Mouse (Mus musculus): ENCODE data around the gene Usp18. TPM values are rescaled to one million over a fixed set of nuclear protein-coding genes. Genes with fewer than 3 reads are reported as not detected.

The Usp18 gene
- total and polyA plus RNA-seq, 2 experiments from 2014 or later = 2.5 to 3.4 TPM

DNA sequence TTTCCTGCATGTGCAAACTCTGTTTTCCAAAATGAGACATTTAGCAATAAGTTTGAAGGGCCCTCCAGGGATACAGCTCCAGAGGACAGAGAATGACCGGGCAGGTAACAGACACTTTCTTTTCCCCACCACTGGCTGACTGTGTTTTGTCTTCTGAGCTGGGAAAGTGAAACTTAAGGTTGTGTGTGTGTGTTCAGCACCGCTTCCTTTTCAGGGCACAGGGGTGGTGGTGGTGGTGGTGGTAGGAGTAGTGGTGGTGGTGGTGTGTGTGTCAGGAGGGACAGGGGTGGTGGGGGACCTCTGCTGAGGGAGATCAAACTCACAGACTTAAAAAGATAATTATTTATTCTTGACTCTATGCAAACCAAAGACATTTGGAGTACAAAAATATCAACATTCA lies 3.9 kb upstream of the Usp18 start:
- Histone ChIP-seq H3K4me3 (ENCODE audit: low read depth, low read length) (no peak overlapping the region), H3K36me3 (ENCODE audit: insufficient read depth) (no peaks in the 10 kb centered on the region), H3K4me2 (ENCODE audit: low read depth) (no peak overlapping the region), H3K9me3 (ENCODE audit: low read length) (no peaks in the 10 kb centered on the region), H3K27ac (ENCODE audit: low read depth, low read length) (no peak overlapping the region), H3K4me1 (ENCODE audit: insufficient read depth) (no peaks in the 10 kb centered on the region), H3K27me3 (ENCODE audit: insufficient read depth, low read length) (no peaks in the 10 kb centered on the region), H3K9ac (no peak overlapping the region)
- ATAC-seq (no peak), DNase-seq (no peak)
- TF ChIP-seq CTCF (IDR thresholded peaks at IDR 0.05; ENCODE audit: low read depth) = no peak
- 87% methylated on average over 2 of the region's 2 CpGs for WGBS

DNA sequence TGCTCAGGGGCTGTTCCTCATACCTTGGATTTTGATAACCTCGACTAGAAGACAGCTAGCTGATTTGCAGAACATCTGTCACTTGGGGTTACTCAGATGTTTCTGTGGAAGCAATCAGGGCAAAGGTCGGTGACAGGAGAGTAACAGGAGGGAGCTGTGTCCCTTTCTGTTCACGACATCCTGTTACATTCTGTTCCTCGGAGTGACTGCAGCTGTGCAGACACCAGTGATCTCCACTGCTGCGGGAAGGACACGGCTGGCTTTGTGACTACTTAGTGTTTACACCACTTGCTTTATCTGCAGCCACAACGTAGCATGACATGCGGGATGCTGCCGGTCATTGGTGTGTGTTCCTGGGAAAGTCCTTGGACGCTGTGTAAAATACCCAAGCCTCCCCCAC lies 2.5 kb upstream of the Usp18 start:
- TF ChIP-seq CTCF (IDR thresholded peaks at IDR 0.05; ENCODE audit: low read depth) = no peak
- Histone ChIP-seq H3K4me3 (ENCODE audit: low read depth, low read length) (no peak overlapping the region), H3K36me3 (ENCODE audit: insufficient read depth) (no peaks in the 10 kb centered on the region), H3K27me3 (ENCODE audit: insufficient read depth, low read length) (no peaks in the 10 kb centered on the region), H3K27ac (ENCODE audit: low read depth, low read length) (no peak overlapping the region), H3K4me2 (ENCODE audit: low read depth) (no peak overlapping the region), H3K9me3 (ENCODE audit: low read length) (no peaks in the 10 kb centered on the region), H3K9ac (no peak overlapping the region), H3K4me1 (ENCODE audit: insufficient read depth) (no peaks in the 10 kb centered on the region)
- WGBS = 75% methylated on average over 10 of the region's 10 CpGs
- no peak for ATAC-seq
- DNase-seq = no peak

DNA sequence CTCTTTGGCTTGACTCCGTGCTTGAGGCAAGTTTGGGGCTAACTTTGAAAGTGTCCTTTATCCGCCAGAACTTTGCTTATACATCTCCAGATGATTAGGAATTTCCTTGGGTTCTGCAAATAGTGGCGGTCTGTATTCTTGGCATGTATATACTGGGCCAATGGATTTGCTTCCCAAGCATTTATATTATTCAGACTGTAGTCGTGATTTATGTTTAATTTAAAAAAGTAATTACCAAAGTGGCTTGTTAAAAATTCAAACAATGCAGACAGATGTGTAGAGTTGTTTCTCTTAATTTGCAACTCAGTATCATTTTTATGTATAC lies 293 bp downstream of the Usp18 start:
- no peaks in the 10 kb centered on the region for H3K4me1 ChIP-seq (ENCODE audit: insufficient read depth)
- H3K27me3 ChIP-seq (ENCODE audit: insufficient read depth, low read length) = no peaks in the 10 kb centered on the region
- peak overlapping the region; percentile 93 for H3K4me2 ChIP-seq (ENCODE audit: low read depth)
- no peak overlapping the region for H3K27ac ChIP-seq (ENCODE audit: low read depth, low read length)
- no peaks in the 10 kb centered on the region for H3K9me3 ChIP-seq (ENCODE audit: low read length)
- peak overlapping the region; percentile 46 for H3K9ac ChIP-seq
- ATAC-seq = no peak
- WGBS = 8% methylated on average over 4 of the region's 4 CpGs
- no peaks in the 10 kb centered on the region for H3K36me3 ChIP-seq (ENCODE audit: insufficient read depth)
- H3K4me3 ChIP-seq (ENCODE audit: low read depth, low read length) = peak overlapping the region; percentile 49
- no peak for TF ChIP-seq CTCF (IDR thresholded peaks at IDR 0.05; ENCODE audit: low read depth)
- no peak for DNase-seq

DNA sequence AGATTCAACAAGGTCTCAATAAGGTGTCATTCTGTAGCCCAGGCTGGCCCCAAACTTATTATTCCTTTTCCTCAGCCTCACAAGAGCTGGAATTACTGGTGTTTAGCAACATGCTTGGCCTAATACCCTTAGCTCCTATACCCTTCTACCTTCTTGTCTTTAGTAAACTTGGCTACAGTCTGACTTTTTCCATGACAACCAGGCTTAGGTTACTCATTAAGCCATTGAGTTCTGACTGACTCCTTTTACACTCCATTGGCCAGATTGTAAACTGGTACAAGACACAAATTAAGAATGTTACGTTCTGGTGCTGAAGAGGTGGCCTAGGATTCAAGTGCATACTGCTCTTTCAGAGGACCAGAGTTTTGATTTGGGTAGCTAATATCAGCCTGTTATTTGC lies 4.7 kb downstream of the Usp18 start:
- WGBS = 58% methylated on average over 1 of the region's 1 CpGs
- no peak for TF ChIP-seq CTCF (IDR thresholded peaks at IDR 0.05; ENCODE audit: low read depth)
- H3K27me3 ChIP-seq (ENCODE audit: insufficient read depth, low read length) = no peaks in the 10 kb centered on the region

DNA sequence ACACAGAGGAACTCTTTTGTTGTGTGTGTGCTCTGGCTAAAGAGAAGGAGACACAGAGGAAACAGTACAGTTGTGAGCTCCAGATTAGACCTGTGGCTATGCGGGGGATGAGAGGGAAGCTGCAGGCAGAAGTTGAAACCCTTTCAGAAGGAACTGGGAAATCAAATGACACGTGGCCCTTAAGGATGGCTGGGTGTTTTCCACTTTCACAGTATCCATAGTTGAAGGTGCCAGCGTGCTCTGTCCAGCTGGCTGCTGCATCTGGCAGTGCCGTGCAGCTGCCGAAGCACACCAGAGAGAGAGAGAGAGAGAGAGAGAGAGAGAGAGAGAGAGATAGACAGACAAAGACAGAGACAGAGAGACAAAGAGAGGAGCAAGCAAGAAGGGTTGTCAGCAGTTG lies 5.5 kb downstream of the Usp18 start:
- Histone ChIP-seq H3K27me3 (ENCODE audit: insufficient read depth, low read length) (no peaks in the 10 kb centered on the region), H3K4me2 (ENCODE audit: low read depth) (no peak overlapping the region), H3K4me3 (ENCODE audit: low read depth, low read length) (no peak overlapping the region), H3K9me3 (ENCODE audit: low read length) (no peaks in the 10 kb centered on the region), H3K36me3 (ENCODE audit: insufficient read depth) (no peaks in the 10 kb centered on the region), H3K9ac (no peak overlapping the region), H3K4me1 (ENCODE audit: insufficient read depth) (no peaks in the 10 kb centered on the region), H3K27ac (ENCODE audit: low read depth, low read length) (no peak overlapping the region)
- no peak for TF ChIP-seq CTCF (IDR thresholded peaks at IDR 0.05; ENCODE audit: low read depth)
- ATAC-seq (no peak), DNase-seq (no peak)
- WGBS = 57% methylated on average over 5 of the region's 5 CpGs

More for the DNA sequence above, 4.7 kb downstream of the Usp18 start:
- H3K9me3 ChIP-seq (ENCODE audit: low read length) = no peaks in the 10 kb centered on the region
- H3K36me3 ChIP-seq (ENCODE audit: insufficient read depth) = no peaks in the 10 kb centered on the region
- ATAC-seq = no peak
- no peak overlapping the region for H3K27ac ChIP-seq (ENCODE audit: low read depth, low read length)
- H3K4me2 ChIP-seq (ENCODE audit: low read depth) = no peak overlapping the region
- no peak overlapping the region for H3K9ac ChIP-seq
- no peak for DNase-seq
- no peak overlapping the region for H3K4me3 ChIP-seq (ENCODE audit: low read depth, low read length)
- H3K4me1 ChIP-seq (ENCODE audit: insufficient read depth) = no peaks in the 10 kb centered on the region

DNA sequence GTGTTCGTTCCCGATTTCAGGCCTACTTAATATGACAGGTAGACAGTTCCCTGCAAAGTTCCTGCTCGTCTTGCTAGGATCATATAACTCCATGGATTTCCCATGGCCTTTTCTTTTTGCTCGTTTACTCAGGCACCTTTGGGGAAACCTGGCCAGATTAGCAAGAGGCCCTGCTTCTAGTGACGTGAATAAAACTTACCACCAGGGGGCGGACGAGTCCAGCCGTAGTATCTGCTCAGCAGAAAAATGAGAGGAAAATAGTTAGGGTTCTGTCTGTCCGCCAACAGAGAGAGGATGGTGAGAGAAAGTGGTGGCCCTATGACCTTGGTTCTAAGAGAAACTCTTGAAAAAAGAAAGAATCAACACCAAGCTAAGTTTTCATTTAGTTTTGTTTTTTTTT lies 14.8 kb downstream of the Usp18 start:
- no peaks in the 10 kb centered on the region for H3K36me3 ChIP-seq (ENCODE audit: insufficient read depth)
- H3K4me3 ChIP-seq (ENCODE audit: low read depth, low read length) = no peak overlapping the region
- TF ChIP-seq CTCF (IDR thresholded peaks at IDR 0.05; ENCODE audit: low read depth) = peak; percentile 83
- H3K27me3 ChIP-seq (ENCODE audit: insufficient read depth, low read length) = no peaks in the 10 kb centered on the region
- H3K27ac ChIP-seq (ENCODE audit: low read depth, low read length) = no peak overlapping the region
- H3K4me2 ChIP-seq (ENCODE audit: low read depth) = no peak overlapping the region
- no peaks in the 10 kb centered on the region for H3K4me1 ChIP-seq (ENCODE audit: insufficient read depth)
- DNase-seq (peak; percentile 81), ATAC-seq (peak; percentile 43; the same call in 1 of the 2 replicates)
- 0 out of 2 replicates have a peak, but pooled peaks cover 3% of the 10 kb centered on the region for H3K9me3 ChIP-seq (ENCODE audit: low read length)
- H3K9ac ChIP-seq = no peak overlapping the region
- WGBS = 31% methylated on average over 9 of the region's 9 CpGs

DNA sequence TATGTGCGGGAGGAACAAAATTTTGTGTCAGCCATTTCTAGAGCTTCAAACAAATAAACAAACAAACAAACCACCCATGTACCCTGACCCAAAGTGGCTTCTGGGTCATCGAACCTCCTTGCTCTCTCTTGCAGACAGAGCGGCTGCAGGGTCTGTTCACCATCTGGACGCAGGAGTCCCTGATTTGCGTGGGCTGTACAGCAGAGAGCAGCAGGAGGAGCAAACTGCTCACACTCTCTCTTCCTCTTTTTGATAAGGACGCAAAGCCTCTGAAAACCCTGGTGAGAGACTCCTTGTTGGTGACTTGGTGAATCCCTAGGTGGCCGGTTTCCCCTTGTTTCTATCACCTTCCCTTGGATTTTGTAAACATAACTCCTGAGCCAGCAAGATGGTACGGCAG lies 15.5 kb downstream of the Usp18 start:
- DNase-seq (no peak), ATAC-seq (no peak)
- no peak overlapping the region for H3K4me2 ChIP-seq (ENCODE audit: low read depth)
- no peaks in the 10 kb centered on the region for H3K27me3 ChIP-seq (ENCODE audit: insufficient read depth, low read length)
- H3K9ac ChIP-seq = no peak overlapping the region
- 86% methylated on average over 8 of the region's 8 CpGs for WGBS
- H3K4me1 ChIP-seq (ENCODE audit: insufficient read depth) = no peaks in the 10 kb centered on the region
- no peak overlapping the region for H3K4me3 ChIP-seq (ENCODE audit: low read depth, low read length)
- H3K9me3 ChIP-seq (ENCODE audit: low read length) = 0 out of 2 replicates have a peak, but pooled peaks cover 3% of the 10 kb centered on the region
- H3K36me3 ChIP-seq (ENCODE audit: insufficient read depth) = no peaks in the 10 kb centered on the region
- TF ChIP-seq CTCF (IDR thresholded peaks at IDR 0.05; ENCODE audit: low read depth) = no peak
- H3K27ac ChIP-seq (ENCODE audit: low read depth, low read length) = no peak overlapping the region

DNA sequence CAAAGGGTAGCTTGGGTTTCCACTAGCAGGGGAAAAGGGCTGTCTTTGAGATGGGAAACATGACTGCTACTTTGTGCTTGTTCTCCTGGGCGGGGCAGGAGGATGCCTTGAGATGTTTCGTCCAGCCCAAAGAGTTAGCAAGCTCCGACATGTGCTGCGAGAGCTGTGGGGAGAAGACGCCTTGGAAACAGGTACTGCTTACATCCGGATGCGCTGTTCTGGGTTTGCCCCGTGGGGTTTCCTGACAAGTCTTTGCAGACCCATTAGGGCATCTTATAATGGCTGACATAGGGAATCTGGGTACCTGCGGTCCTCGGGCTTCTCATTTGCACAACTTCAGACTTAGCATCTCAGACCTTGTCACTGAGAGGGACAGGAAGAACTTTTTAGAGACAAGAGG lies 16.3 kb downstream of the Usp18 start:
- no peaks in the 10 kb centered on the region for H3K27me3 ChIP-seq (ENCODE audit: insufficient read depth, low read length)
- no peak overlapping the region for H3K27ac ChIP-seq (ENCODE audit: low read depth, low read length)
- no peaks in the 10 kb centered on the region for H3K4me1 ChIP-seq (ENCODE audit: insufficient read depth)
- no peak overlapping the region for H3K4me2 ChIP-seq (ENCODE audit: low read depth)
- ATAC-seq = no peak
- TF ChIP-seq CTCF (IDR thresholded peaks at IDR 0.05; ENCODE audit: low read depth) = no peak
- H3K9me3 ChIP-seq (ENCODE audit: low read length) = 0 out of 2 replicates have a peak, but pooled peaks cover 3% of the 10 kb centered on the region
- no peak overlapping the region for H3K4me3 ChIP-seq (ENCODE audit: low read depth, low read length)
- no peak for DNase-seq
- 93% methylated on average over 10 of the region's 10 CpGs for whole genome bisulfite sequencing
- no peaks in the 10 kb centered on the region for H3K36me3 ChIP-seq (ENCODE audit: insufficient read depth)
- H3K9ac ChIP-seq = no peak overlapping the region
